Comparison of ENCODE assay signal across 12 mouse cellular contexts in genomic region chr8:90100509-90100908, GRCm38 (mm10).
"Had no signal": no experiment of that assay in that cellular context is flagged by ENCODE, and none has a peak within 500 bp of the region (broad histone marks: within the 10 kb centered on the region; RNA-seq: fewer than 3 reads in every experiment).

No protein-coding gene starts in this region.

- H3K36me3 ChIP-seq: kidney, embryonic 15.5 days; limb, embryonic 15.5 days; liver, embryonic 12.5 days; neural tube, embryonic 13.5 days; stomach, embryonic 15.5 days had no signal

- H3K4me2 ChIP-seq: kidney, embryonic 15.5 days; limb, embryonic 15.5 days; liver, embryonic 12.5 days; neural tube, embryonic 13.5 days; stomach, embryonic 15.5 days had no signal

- H3K9ac ChIP-seq: kidney, embryonic 15.5 days; limb, embryonic 15.5 days; liver, embryonic 12.5 days; neural tube, embryonic 13.5 days; stomach, embryonic 15.5 days had no signal

- H3K9me3 ChIP-seq: kidney, embryonic 15.5 days; limb, embryonic 15.5 days; liver, embryonic 12.5 days; neural tube, embryonic 13.5 days; stomach, embryonic 15.5 days had no signal

- H3K4me3 ChIP-seq: kidney, embryonic 15.5 days; limb, embryonic 15.5 days; liver, embryonic 12.5 days; neural tube, embryonic 13.5 days; stomach, embryonic 15.5 days had no signal

- DNase-seq: kidney, postnatal 14 days; layer of hippocampus, adult 9-11 months; layer of hippocampus, postnatal 36 days; midbrain, embryonic 14.5 days; retina, postnatal 1 day; thymus, adult 2 months; thymus, postnatal 25 days had no signal

- H3K4me1 ChIP-seq: kidney, embryonic 15.5 days; limb, embryonic 15.5 days; liver, embryonic 12.5 days; neural tube, embryonic 13.5 days; stomach, embryonic 15.5 days had no signal

- H3K27ac ChIP-seq: kidney, embryonic 15.5 days; limb, embryonic 15.5 days; liver, embryonic 12.5 days; neural tube, embryonic 13.5 days; stomach, embryonic 15.5 days had no signal

- ATAC-seq: liver, embryonic 12.5 days had no signal

- H3K27me3 ChIP-seq: kidney, embryonic 15.5 days; limb, embryonic 15.5 days; liver, embryonic 12.5 days; neural tube, embryonic 13.5 days; stomach, embryonic 15.5 days had no signal
